Mouse (Mus musculus): ENCODE data around the gene Ubtd2. TPM values are rescaled to one million over a fixed set of nuclear protein-coding genes. Genes with fewer than 3 reads are reported as not detected.

Gene Ubtd2
- polyA plus RNA-seq, 3 experiments from 2014 or later, result 2.1 to 3.7 (median 2.9) TPM

- no peak for ATAC-seq
These were observed 111.0 kb downstream of the Ubtd2 start for GRCm38 (mm10) chr11:32566184-32566583.

Other genes with a start within 250 kb of the Ubtd2 start
- 10 to 100 TPM; 52.9 to 74.7 (median 56.9) TPM for gene Snrnp25, start 250.0 kb upstream of the Ubtd2 start, polyA plus RNA-seq (2017; shearing (Covaris generic))
- gene Rhbdf1, start 233.1 kb upstream of the Ubtd2 start, polyA plus RNA-seq (2017; shearing (Covaris generic)), result under 1 TPM in 1 of 3 experiments, not detected in 2; 0.70 TPM
- 10 to 100 TPM; 26.3 to 35.5 (median 32.8) TPM for gene Mpg, start 228.9 kb upstream of the Ubtd2 start, polyA plus RNA-seq (2017; shearing (Covaris generic))
- gene Nprl3, start 187.7 kb upstream of the Ubtd2 start, polyA plus RNA-seq (2017; shearing (Covaris generic)), result 10 to 100 TPM; 27.3 to 55.0 (median 45.7) TPM
- gene Hba-x, start 179.0 kb upstream of the Ubtd2 start, polyA plus RNA-seq (2017; shearing (Covaris generic)), result not detected
- gene Hba-a1, start 171.9 kb upstream of the Ubtd2 start, polyA plus RNA-seq (2017; shearing (Covaris generic)), result 1 to 10 TPM; 3.7 to 7.5 (median 6.0) TPM
- not detected for gene Hbq1b, start 168.4 kb upstream of the Ubtd2 start, polyA plus RNA-seq (2017; shearing (Covaris generic))
- gene Hba-a2, start 158.9 kb upstream of the Ubtd2 start, polyA plus RNA-seq (2017; shearing (Covaris generic)), result 10 to 100 TPM; 11.3 to 24.9 (median 18.9) TPM
- gene Hbq1a, start 155.3 kb upstream of the Ubtd2 start, polyA plus RNA-seq (2017; shearing (Covaris generic)), result not detected
- not detected for gene Sh3pxd2b, start 107.5 kb upstream of the Ubtd2 start, polyA plus RNA-seq (2017; shearing (Covaris generic))
- gene Efcab9, start 76.7 kb downstream of the Ubtd2 start, polyA plus RNA-seq (2017; shearing (Covaris generic)), result 1 to 10 TPM in 2 of 3 experiments, not detected in 1; 1.3 to 1.9 TPM
- 100 to 1,000 TPM in 1 of 3 experiments, 10 to 100 TPM in 2; 70.6 to 116 (median 97.1) TPM for gene Stk10, start 77.9 kb downstream of the Ubtd2 start, polyA plus RNA-seq (2017; shearing (Covaris generic))
- gene Fbxw11, start 187.4 kb downstream of the Ubtd2 start, polyA plus RNA-seq (2017; shearing (Covaris generic)), result 10 to 100 TPM; 20.0 to 28.6 (median 21.7) TPM